Mouse (Mus musculus) embryonic facial prominence, embryonic 14.5 days (tissue): ENCODE results near the gene Fbxo24. TPM values are rescaled to one million over a fixed set of nuclear protein-coding genes. Genes with fewer than 3 reads are reported as not detected.

Experiments used
- ATAC-seq: fragments of 200-750 bp; cut with Nextera tagmentation; 2 replicates; pipeline ENCODE4 v1.8.0; 2017; ENCODE audit warnings: low read depth, moderate number of reproducible peaks, moderate TSS enrichment
- DNase-seq: peaks from one replicate; pipeline ENCODE4 v3.0.0-alpha.2; 2015; ENCODE audit warnings: low spot score
- H3K27ac ChIP-seq: fragments of 300-500 bp; sonication (generic); replicated peaks from 2 replicates; pipeline ENCODE4 v1.5.1; 2014; ENCODE audit warnings: low read depth, mild to moderate bottlenecking, low read length, moderate library complexity
- H3K27me3 ChIP-seq: fragments of 300-500 bp; sonication (generic); replicated peaks from 2 replicates; pipeline ENCODE4 v1.6.1; 2014; ENCODE audit warnings: low read length; ENCODE audit not compliant: control insufficient read depth, insufficient read depth
- H3K36me3 ChIP-seq: fragments of 300-500 bp; sonication (generic); 2 replicates; pipeline ENCODE4 v1.6.1; 2014; ENCODE audit warnings: low read length, mixed read lengths; ENCODE audit not compliant: control insufficient read depth, insufficient read depth
- H3K4me1 ChIP-seq: fragments of 300-500 bp; sonication (generic); 2 replicates; pipeline ENCODE4 v1.6.1; 2014; ENCODE audit warnings: antibody characterized with exemption, low read length; ENCODE audit not compliant: control insufficient read depth, insufficient read depth
- H3K4me2 ChIP-seq: fragments of 300-500 bp; sonication (generic); 2 replicates; pipeline ENCODE4 v1.6.1; 2014; ENCODE audit warnings: low read depth, mild to moderate bottlenecking, low read length, moderate library complexity, mixed read lengths
- H3K4me3 ChIP-seq: fragments of 300-500 bp; sonication (generic); 2 replicates; pipeline ENCODE4 v1.5.1; 2014; ENCODE audit warnings: low read depth, mild to moderate bottlenecking, low read length
- H3K9ac ChIP-seq: fragments of 300-500 bp; sonication (generic); 2 replicates; pipeline ENCODE4 v1.6.1; 2014; ENCODE audit warnings: low read depth, mild to moderate bottlenecking, low read length, moderate library complexity, mixed read lengths
- H3K9me3 ChIP-seq: fragments of 300-500 bp; sonication (generic); 2 replicates; pipeline ENCODE4 v1.6.1; 2016; ENCODE audit warnings: low read length; ENCODE audit not compliant: control insufficient read depth
- WGBS: fragments of 180-500 bp; shearing (Covaris S2); extraction: QIAGEN DNeasy Blood & Tissue Kit; methylation state at CpG from one replicate; pipeline ENCODE4 v1.1.7; 2014; 5-methylcytosine and 5-hydroxymethylcytosine counted together
- polyA plus RNA-seq: library from polyadenylated mRNA; unstranded; fragments of >200 nt; fragmentation: Nextera tagmentation; extraction: Ambion mirVana; gene quantifications from 2 replicates; pipeline ENCODE4 v1.2.1, GENCODE M21; 2014

Gene Fbxo24
- polyA plus RNA-seq, 1 experiment from 2014 or later, result 0.10 TPM

GRCm38 (mm10) chr5:137631591-137631990, 2.8 kb upstream of the Fbxo24 start:
- peaks cover 34% of the 10 kb centered on the region for H3K4me1 ChIP-seq

DNA sequence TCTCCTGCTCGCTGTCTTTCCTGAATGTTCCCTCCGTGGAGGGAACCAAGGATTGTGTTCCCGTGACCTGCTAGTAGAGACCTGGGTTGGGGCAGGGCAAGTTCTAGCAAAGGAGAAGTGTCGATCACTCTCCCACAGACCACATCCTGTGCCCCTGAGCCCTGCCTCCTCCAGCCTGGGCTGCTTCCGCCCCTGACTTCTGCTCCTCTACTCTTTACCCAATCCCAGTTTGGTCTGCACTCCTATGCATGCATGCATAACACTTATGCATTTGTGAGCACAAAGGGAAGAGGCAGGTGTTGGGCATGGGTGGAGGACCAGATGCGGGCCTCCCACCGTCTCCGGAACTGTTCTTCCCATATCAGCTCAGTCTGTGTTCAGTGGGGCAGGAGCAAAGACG, 2.4 kb upstream of the Fbxo24 start:
- Histone ChIP-seq H3K36me3 (peaks cover 26% of the 10 kb centered on the region), H3K27ac (peak overlapping the region; percentile 89), H3K4me1 (peaks cover 34% of the 10 kb centered on the region), H3K4me2 (peak overlapping the region; percentile 94), H3K9me3 (no peaks in the 10 kb centered on the region), H3K4me3 (peak overlapping the region; percentile 99; the same call in 1 of the 2 replicates), H3K27me3 (no peaks in the 10 kb centered on the region), H3K9ac (peak overlapping the region; percentile 81; the same call in 1 of the 2 replicates)
- no peak for ATAC-seq
- DNase-seq, result no peak
- WGBS, result 55% methylated on average over 9 of the region's 9 CpGs

More at GRCm38 (mm10) chr5:137631591-137631990, 2.8 kb upstream of the Fbxo24 start:
- Histone ChIP-seq H3K27ac (0 out of 2 replicates have a peak overlapping the region, but pooled peaks have one; percentile 28), H3K4me2 (peak overlapping the region; percentile 94), H3K36me3 (peaks cover 31% of the 10 kb centered on the region), H3K27me3 (no peaks in the 10 kb centered on the region), H3K9me3 (no peaks in the 10 kb centered on the region), H3K4me3 (no peak overlapping the region), H3K9ac (peak overlapping the region; percentile 31; the same call in 1 of the 2 replicates)
- 60% methylated on average over 4 of the region's 4 CpGs for WGBS
- no peak for DNase-seq
- ATAC-seq, result no peak

GRCm38 (mm10) chr5:137630602-137631001, 1.8 kb upstream of the Fbxo24 start:
- Histone ChIP-seq H3K4me1 (peaks cover 34% of the 10 kb centered on the region), H3K27me3 (no peaks in the 10 kb centered on the region), H3K4me2 (peak overlapping the region; percentile 94), H3K36me3 (peaks cover 21% of the 10 kb centered on the region), H3K9ac (peak overlapping the region; percentile 81), H3K27ac (peak overlapping the region; percentile 89), H3K4me3 (peak overlapping the region; percentile 99), H3K9me3 (no peaks in the 10 kb centered on the region)
- WGBS, result 31% methylated on average over 3 of the region's 3 CpGs
- no peak for DNase-seq
- no peak for ATAC-seq

DNA sequence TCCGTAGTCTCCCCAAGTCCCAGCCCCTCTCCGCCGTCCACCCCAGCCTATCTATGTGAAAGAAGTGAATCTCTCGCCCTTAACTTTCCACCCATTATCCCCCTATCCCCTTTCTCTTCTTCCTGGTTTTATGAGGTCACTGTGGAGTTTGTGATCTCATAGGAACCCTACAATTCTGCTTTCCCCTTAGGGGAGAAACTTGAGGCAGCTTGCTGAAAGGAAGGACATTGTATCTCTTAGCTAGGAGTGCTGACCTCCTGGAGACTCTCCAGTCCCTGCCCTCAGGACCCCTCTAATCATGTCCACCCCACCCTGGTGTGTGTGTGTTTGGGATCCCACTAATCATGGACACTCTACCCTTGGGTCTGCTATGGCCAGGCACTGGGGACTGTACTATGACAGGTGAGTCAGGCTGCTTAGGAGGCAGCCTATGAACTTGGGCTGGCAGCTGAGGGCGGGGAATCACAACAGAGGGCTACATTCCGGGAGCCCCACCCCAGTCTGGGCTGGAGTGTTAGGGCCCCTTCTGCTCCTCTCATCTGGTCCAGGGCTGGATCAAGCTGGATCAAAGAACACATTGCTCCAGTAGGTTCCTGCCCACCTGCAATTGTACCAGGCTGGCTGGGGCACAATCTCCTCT, 1.2 kb upstream of the Fbxo24 start:
- H3K9me3 ChIP-seq, result no peaks in the 10 kb centered on the region
- H3K4me1 ChIP-seq, result peaks cover 34% of the 10 kb centered on the region

GRCm38 (mm10) chr5:137629306-137629721, 512 bp upstream of the Fbxo24 start:
- Histone ChIP-seq H3K36me3 (peaks cover 9% of the 10 kb centered on the region), H3K4me2 (peak overlapping the region; percentile 94), H3K27ac (peak overlapping the region; percentile 89), H3K9ac (peak overlapping the region; percentile 81), H3K4me1 (peaks cover 34% of the 10 kb centered on the region), H3K27me3 (no peaks in the 10 kb centered on the region), H3K9me3 (no peaks in the 10 kb centered on the region), H3K4me3 (peak overlapping the region; percentile 99)
- 0% methylated on average over 21 of the region's 23 CpGs for WGBS
- 0 out of 2 replicates have a peak, but pooled peaks have one; percentile 4 for ATAC-seq
- DNase-seq, result peak; percentile 77

More for the DNA sequence above, 1.2 kb upstream of the Fbxo24 start:
- 14% methylated on average over 6 of the region's 6 CpGs for WGBS
- H3K27ac ChIP-seq, result peak overlapping the region; percentile 89
- peak overlapping the region; percentile 81 for H3K9ac ChIP-seq
- DNase-seq (peak; percentile 61), ATAC-seq (no peak; the same call in 1 of the 2 replicates)
- H3K4me2 ChIP-seq, result peak overlapping the region; percentile 94
- H3K4me3 ChIP-seq, result peak overlapping the region; percentile 99
- H3K36me3 ChIP-seq, result peaks cover 15% of the 10 kb centered on the region
- no peaks in the 10 kb centered on the region for H3K27me3 ChIP-seq

DNA sequence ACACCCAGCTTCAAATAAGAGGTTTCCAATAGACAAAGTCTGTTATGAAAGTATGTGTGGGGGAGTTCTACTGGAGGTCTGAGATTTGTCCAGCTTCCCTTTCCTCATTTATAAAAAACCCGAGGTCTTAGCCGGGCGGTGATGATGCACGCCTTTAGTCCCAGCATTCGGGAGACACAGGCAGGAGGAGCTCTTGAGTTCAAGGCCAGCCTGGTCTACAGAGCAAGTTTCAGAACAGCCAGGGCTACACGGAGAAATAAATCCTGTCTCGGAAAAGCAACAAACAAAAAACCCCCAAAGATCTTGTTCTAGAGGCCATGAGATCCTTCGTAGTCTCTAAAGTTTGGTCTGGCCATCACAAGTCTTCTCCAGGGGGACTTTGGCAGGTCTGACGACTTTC, 811 bp downstream of the Fbxo24 start:
- no peak for ATAC-seq
- H3K36me3 ChIP-seq, result no peaks in the 10 kb centered on the region
- peak overlapping the region; percentile 51 for H3K4me3 ChIP-seq
- WGBS, result under 1% methylated on average over 9 of the region's 9 CpGs
- no peaks in the 10 kb centered on the region for H3K9me3 ChIP-seq
- peak overlapping the region; percentile 88 for H3K27ac ChIP-seq
- peak overlapping the region; percentile 70 for H3K4me2 ChIP-seq
- no peak for DNase-seq
- H3K4me1 ChIP-seq, result peaks cover 33% of the 10 kb centered on the region
- no peaks in the 10 kb centered on the region for H3K27me3 ChIP-seq
- peak overlapping the region; percentile 67 for H3K9ac ChIP-seq

DNA sequence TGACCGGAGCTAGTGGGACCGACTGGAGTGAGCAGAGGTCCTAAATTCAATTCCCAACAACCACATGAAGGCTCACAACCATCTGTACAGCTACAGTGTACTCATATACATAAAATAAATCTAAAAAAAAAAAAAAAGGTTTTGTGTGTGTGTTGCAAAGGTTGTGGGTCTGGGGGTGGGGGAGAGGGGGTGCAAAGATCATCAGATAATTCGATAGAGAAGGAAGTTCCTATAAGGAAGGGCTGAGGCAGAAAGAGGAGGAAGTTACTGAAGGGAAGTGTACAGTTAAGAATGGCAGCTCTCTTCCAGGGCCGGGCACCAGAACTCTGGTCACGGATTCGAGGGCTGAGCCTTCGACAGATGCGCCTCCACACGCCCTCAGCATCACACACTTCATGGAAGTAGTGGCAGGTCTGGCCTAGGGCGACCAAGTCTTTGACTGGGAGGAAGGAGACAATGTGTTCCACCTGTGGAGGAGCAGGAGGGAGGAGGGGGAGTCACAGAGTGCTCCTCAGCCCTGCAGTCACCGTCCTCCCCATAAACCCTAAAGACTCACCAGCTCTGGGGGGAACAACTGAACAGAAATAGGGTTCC, 4.8 kb downstream of the Fbxo24 start:
- DNase-seq (no peak), ATAC-seq (no peak)
- H3K27ac ChIP-seq, result no peak overlapping the region
- H3K9ac ChIP-seq, result no peak overlapping the region
- no peaks in the 10 kb centered on the region for H3K36me3 ChIP-seq
- H3K4me2 ChIP-seq, result no peak overlapping the region
- H3K4me1 ChIP-seq, result peaks cover 8% of the 10 kb centered on the region; the same call in 1 of the 2 replicates
- H3K27me3 ChIP-seq, result no peaks in the 10 kb centered on the region
- WGBS, result 86% methylated on average over 11 of the region's 11 CpGs
- no peak overlapping the region for H3K4me3 ChIP-seq
- H3K9me3 ChIP-seq, result no peaks in the 10 kb centered on the region

- Histone ChIP-seq H3K9me3 (no peaks in the 10 kb centered on the region), H3K9ac (no peak overlapping the region), H3K4me3 (no peak overlapping the region), H3K27ac (no peak overlapping the region), H3K4me1 (peaks cover 29% of the 10 kb centered on the region), H3K4me2 (no peak overlapping the region), H3K27me3 (no peaks in the 10 kb centered on the region), H3K36me3 (no peaks in the 10 kb centered on the region)
- no peak for ATAC-seq
- DNase-seq, result no peak
- WGBS, result 90% methylated on average over 7 of the region's 7 CpGs
These were observed 13.5 kb downstream of the Fbxo24 start for GRCm38 (mm10) chr5:137615347-137615746.
